Mouse (Mus musculus): ENCODE measurements around the gene Ralgps2. TPM values are rescaled to one million over a fixed set of nuclear protein-coding genes. Genes with fewer than 3 reads are reported as not detected.
A peak's percentile ranks its signal among the peaks of the same experiment; 100 is the strongest.

Ralgps2 gene
- polyA plus RNA-seq (2012; ENCODE audit: insufficient read depth, low replicate concordance), result 50.3 and 60.3 TPM in 2 replicates

GRCm38 (mm10) chr1:156939251-156940141 is at the start of gene Ralgps2:
Gene Ralgps2, minus strand, starts transcription at chr1:156939626.
- peaks cover 12% of the 10 kb centered on the region for H3K36me3 ChIP-seq (replicated peaks; ENCODE audit: low read length)
- peak within 1 kb of the TSS; percentile 96 for H3K4me3 ChIP-seq (replicated peaks)
- TF ChIP-seq GATA1 (IDR thresholded peaks at IDR 0.05; ENCODE audit: borderline replicate concordance, low read length) (no peak), FLI1 (IDR thresholded peaks at IDR 0.05; ENCODE audit: low read length) (no peak)
- no peaks in the 10 kb centered on the region for H3K9me3 ChIP-seq
- H3K4me1 ChIP-seq, result peaks cover 64% of the 10 kb centered on the region
- no peaks in the 10 kb centered on the region for H3K27me3 ChIP-seq (replicated peaks)

DNA sequence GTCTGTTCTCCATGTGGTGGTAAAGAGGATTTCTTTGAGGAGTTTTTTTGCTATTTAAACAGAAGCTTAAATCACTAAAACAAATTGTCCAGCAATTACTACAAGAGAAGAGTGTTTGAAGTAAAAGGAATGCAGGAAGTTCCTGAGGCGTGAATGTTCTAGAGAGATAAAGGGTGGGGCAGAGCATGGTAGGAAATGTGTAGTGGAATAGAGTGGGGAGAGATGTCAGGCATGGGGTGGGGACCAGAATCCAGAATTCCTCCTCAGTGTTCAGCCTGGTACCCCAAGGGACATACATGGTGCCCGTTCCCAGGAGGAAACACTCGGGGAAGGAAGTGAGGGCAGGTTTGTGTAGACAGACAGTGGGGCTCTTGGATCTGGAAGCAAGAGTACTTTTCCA is 48.1 kb upstream of the Ralgps2 start:
- no peaks in the 10 kb centered on the region for H3K9me3 ChIP-seq

GRCm38 (mm10) chr1:156986641-156987345 is 47.4 kb upstream of the Ralgps2 start:
- no peaks in the 10 kb centered on the region for H3K36me3 ChIP-seq (replicated peaks; ENCODE audit: low read length)
- no peaks in the 10 kb centered on the region for H3K27me3 ChIP-seq (replicated peaks)
- peaks cover 87% of the 10 kb centered on the region for H3K4me1 ChIP-seq
- peak overlapping the region; percentile 84 for H3K4me3 ChIP-seq (replicated peaks)
- TF ChIP-seq GATA1 (IDR thresholded peaks at IDR 0.05; ENCODE audit: borderline replicate concordance, low read length), result no peak
- TF ChIP-seq FLI1 (IDR thresholded peaks at IDR 0.05; ENCODE audit: low read length), result no peak
- H3K9me3 ChIP-seq, result no peaks in the 10 kb centered on the region

More for the DNA sequence above, 48.1 kb upstream of the Ralgps2 start:
- no peaks in the 10 kb centered on the region for H3K36me3 ChIP-seq (replicated peaks; ENCODE audit: low read length)
- TF ChIP-seq FLI1 (IDR thresholded peaks at IDR 0.05; ENCODE audit: low read length) (no peak), GATA1 (IDR thresholded peaks at IDR 0.05; ENCODE audit: borderline replicate concordance, low read length) (no peak)
- H3K27me3 ChIP-seq (replicated peaks), result no peaks in the 10 kb centered on the region
- H3K4me1 ChIP-seq, result peaks cover 87% of the 10 kb centered on the region
- H3K4me3 ChIP-seq (replicated peaks), result peak overlapping the region; percentile 23

GRCm38 (mm10) chr1:156985657-156986640 is 46.5 kb upstream of the Ralgps2 start:
- no peaks in the 10 kb centered on the region for H3K36me3 ChIP-seq (replicated peaks; ENCODE audit: low read length)
- H3K27me3 ChIP-seq (replicated peaks), result no peaks in the 10 kb centered on the region
- no peak for TF ChIP-seq FLI1 (IDR thresholded peaks at IDR 0.05; ENCODE audit: low read length)
- no peak for TF ChIP-seq GATA1 (IDR thresholded peaks at IDR 0.05; ENCODE audit: borderline replicate concordance, low read length)
- no peaks in the 10 kb centered on the region for H3K9me3 ChIP-seq
- peaks cover 86% of the 10 kb centered on the region for H3K4me1 ChIP-seq
- H3K4me3 ChIP-seq (replicated peaks), result peak overlapping the region; percentile 84

DNA sequence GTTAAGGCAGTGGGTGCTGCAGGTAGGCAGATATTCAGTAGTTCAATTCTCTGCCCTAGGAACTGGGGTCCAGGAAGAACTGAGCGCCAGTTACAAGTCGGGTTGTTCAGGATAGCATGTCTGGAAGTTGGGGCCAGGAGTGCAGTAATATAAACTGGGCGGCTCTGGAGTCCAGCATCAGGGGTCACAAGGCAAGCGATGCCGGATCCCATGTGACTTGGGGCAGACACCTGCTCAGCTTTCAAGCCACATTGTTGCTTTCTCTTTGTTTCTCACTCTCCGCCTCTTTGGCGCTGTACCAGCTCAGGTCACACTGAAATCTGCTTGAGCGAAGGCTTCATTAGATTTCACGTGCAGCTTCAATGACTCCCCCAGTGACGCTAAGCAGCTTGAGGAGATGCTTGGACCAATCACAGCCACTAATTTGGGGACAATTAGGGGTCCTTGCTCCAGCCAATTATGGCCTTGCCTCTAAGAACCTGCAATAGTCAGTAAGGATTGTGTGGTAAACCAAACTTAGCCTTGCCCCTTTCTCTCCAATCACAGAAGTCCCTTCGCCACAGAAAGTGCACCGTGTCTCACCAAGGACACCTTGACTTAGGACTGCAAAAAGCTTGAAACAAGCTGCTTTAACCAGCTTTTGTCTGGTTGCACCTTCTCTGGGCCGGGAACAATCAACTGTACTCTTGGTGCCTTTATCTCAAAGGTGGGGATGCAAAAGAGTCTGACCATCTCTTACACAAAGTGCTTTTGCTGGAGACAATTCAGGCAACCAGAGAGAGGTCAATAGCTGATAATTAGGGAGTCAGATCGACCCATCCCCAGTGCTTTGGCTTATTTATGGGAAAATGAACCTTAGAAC is 43.8 kb upstream of the Ralgps2 start:
- Histone ChIP-seq H3K9me3 (no peaks in the 10 kb centered on the region), H3K27me3 (replicated peaks) (no peaks in the 10 kb centered on the region), H3K4me3 (replicated peaks) (no peak overlapping the region), H3K4me1 (peaks cover 84% of the 10 kb centered on the region), H3K36me3 (replicated peaks; ENCODE audit: low read length) (peaks cover 2% of the 10 kb centered on the region)
- no peak for TF ChIP-seq FLI1 (IDR thresholded peaks at IDR 0.05; ENCODE audit: low read length)
- TF ChIP-seq GATA1 (IDR thresholded peaks at IDR 0.05; ENCODE audit: borderline replicate concordance, low read length), result no peak

- peaks cover 81% of the 10 kb centered on the region for H3K4me1 ChIP-seq
Measured at GRCm38 (mm10) chr1:156981975-156982374, 42.5 kb upstream of the Ralgps2 start.

DNA sequence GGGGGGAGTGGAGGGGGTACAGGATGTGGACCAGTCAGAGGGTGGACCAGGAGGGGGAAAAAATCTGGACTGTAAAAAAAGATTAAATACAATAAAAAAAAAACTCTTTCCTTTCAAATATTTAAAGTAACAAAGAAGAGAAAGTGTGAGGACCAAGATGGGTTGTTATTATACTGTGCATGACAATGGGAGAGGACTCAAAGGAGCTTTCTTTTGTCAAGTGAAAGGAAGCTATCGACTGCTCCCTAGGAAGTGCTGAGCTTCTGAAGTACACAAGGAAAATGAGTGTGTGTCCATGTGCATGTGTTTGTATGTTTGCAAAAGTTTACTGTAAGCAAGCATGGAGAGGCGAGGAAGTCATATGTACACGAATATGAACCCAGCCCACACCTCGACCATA is 40.3 kb upstream of the Ralgps2 start:
- peaks cover 63% of the 10 kb centered on the region for H3K4me1 ChIP-seq
- no peaks in the 10 kb centered on the region for H3K9me3 ChIP-seq
- TF ChIP-seq FLI1 (IDR thresholded peaks at IDR 0.05; ENCODE audit: low read length) (no peak), GATA1 (IDR thresholded peaks at IDR 0.05; ENCODE audit: borderline replicate concordance, low read length) (no peak)
- H3K4me3 ChIP-seq (replicated peaks), result no peak overlapping the region
- H3K27me3 ChIP-seq (replicated peaks), result no peaks in the 10 kb centered on the region
- peaks cover 4% of the 10 kb centered on the region for H3K36me3 ChIP-seq (replicated peaks; ENCODE audit: low read length)

More at GRCm38 (mm10) chr1:156981975-156982374, 42.5 kb upstream of the Ralgps2 start:
- Histone ChIP-seq H3K4me3 (replicated peaks) (no peak overlapping the region), H3K27me3 (replicated peaks) (no peaks in the 10 kb centered on the region), H3K9me3 (no peaks in the 10 kb centered on the region), H3K36me3 (replicated peaks; ENCODE audit: low read length) (peaks cover 4% of the 10 kb centered on the region)
- TF ChIP-seq GATA1 (IDR thresholded peaks at IDR 0.05; ENCODE audit: borderline replicate concordance, low read length) (no peak), FLI1 (IDR thresholded peaks at IDR 0.05; ENCODE audit: low read length) (no peak)

- Histone ChIP-seq H3K4me1 (peaks cover 60% of the 10 kb centered on the region), H3K9me3 (no peaks in the 10 kb centered on the region), H3K36me3 (replicated peaks; ENCODE audit: low read length) (peaks cover 4% of the 10 kb centered on the region), H3K27me3 (replicated peaks) (no peaks in the 10 kb centered on the region), H3K4me3 (replicated peaks) (no peak overlapping the region)
- TF ChIP-seq FLI1 (IDR thresholded peaks at IDR 0.05; ENCODE audit: low read length), result no peak
- TF ChIP-seq GATA1 (IDR thresholded peaks at IDR 0.05; ENCODE audit: borderline replicate concordance, low read length), result no peak
Measured at GRCm38 (mm10) chr1:156978656-156979055, 39.2 kb upstream of the Ralgps2 start.
